Mouse (Mus musculus): ENCODE results near the gene Zfp346.

GRCm38 (mm10) chr13:55168958-55169369 lies 63.9 kb downstream of the Zfp346 start:
- TF ChIP-seq CTCF (IDR thresholded peaks at IDR 0.05; ENCODE audit: low read depth, low read length) (no peak), POLR2A (IDR thresholded peaks at IDR 0.05; ENCODE audit: borderline replicate concordance, low read depth, low read length) (no peak)

All from bone marrow macrophage, adult 2 months (primary cell).